Comparison of ENCODE assay signal across 7 mouse cellular contexts in genomic region chr11:22617204-22617874, GRCm38 (mm10).
DNase-seq lines count a peak whose midpoint lies in the region; ATAC-seq and TF ChIP-seq lines count a peak whose summit lies in the region.

No protein-coding gene starts in this region.

- peak overlapping the region; percentile 62 for H3K4me2 ChIP-seq in intestine, postnatal 0 days (replicated peaks; ENCODE audit: low read depth)
- H3K4me2 ChIP-seq in midbrain, embryonic 11.5 days, result peak overlapping the region; percentile 41

- no peaks in the 10 kb centered on the region for H3K36me3 ChIP-seq in intestine, postnatal 0 days (ENCODE audit: control insufficient read depth, insufficient read depth)
- no peaks in the 10 kb centered on the region for H3K36me3 ChIP-seq in midbrain, embryonic 11.5 days (ENCODE audit: control insufficient read depth, insufficient read depth, low read length)

- 11% methylated on average over 21 of the region's 21 CpGs for WGBS in intestine, postnatal 0 days
- WGBS in midbrain, embryonic 11.5 days, result 14% methylated on average over 21 of the region's 21 CpGs

- no peak overlapping the region for H3K9ac ChIP-seq in intestine, postnatal 0 days (ENCODE audit: low read depth, low read length)
- peak overlapping the region; percentile 36; the same call in 1 of the 2 replicates for H3K9ac ChIP-seq in midbrain, embryonic 11.5 days (ENCODE audit: low read length)

- no peaks in the 10 kb centered on the region for H3K9me3 ChIP-seq in intestine, postnatal 0 days (ENCODE audit: control insufficient read depth)
- no peaks in the 10 kb centered on the region for H3K9me3 ChIP-seq in midbrain, embryonic 11.5 days (ENCODE audit: control insufficient read depth, low read length)

- peak; percentile 75 for ATAC-seq in intestine, postnatal 0 days
- peak; percentile 93 for ATAC-seq in midbrain, embryonic 11.5 days (ENCODE audit: low FRiP score)

- no peak overlapping the region; the same call in 1 of the 2 replicates for H3K27ac ChIP-seq in intestine, postnatal 0 days (ENCODE audit: low read depth, low read length)
- no peak overlapping the region for H3K27ac ChIP-seq in midbrain, embryonic 11.5 days (ENCODE audit: low read depth, low read length)

- peak overlapping the region; percentile 16; the same call in 1 of the 2 replicates for H3K4me3 ChIP-seq in intestine, postnatal 0 days (ENCODE audit: low read depth, low read length)
- H3K4me3 ChIP-seq in midbrain, embryonic 11.5 days (ENCODE audit: low read depth, low read length), result peak overlapping the region; percentile 7; the same call in 1 of the 2 replicates

- intact Hi-C loops in left cerebral cortex, postnatal 4 days (cut with DNase I), result loop anchor here (10.0 kb wide), 1 partner anchor 103 kb away; the partner anchor contains the start of gene Tmem17

- H3K27me3 ChIP-seq in intestine, postnatal 0 days (replicated peaks; ENCODE audit: control insufficient read depth, insufficient read depth, low read length), result no peaks in the 10 kb centered on the region
- no peaks in the 10 kb centered on the region for H3K27me3 ChIP-seq in midbrain, embryonic 11.5 days (ENCODE audit: control insufficient read depth, insufficient read depth, low read length)

- H3K4me1 ChIP-seq in intestine, postnatal 0 days (replicated peaks; ENCODE audit: control insufficient read depth, insufficient read depth, low read length), result no peaks in the 10 kb centered on the region
- H3K4me1 ChIP-seq in midbrain, embryonic 11.5 days (ENCODE audit: control insufficient read depth, insufficient read depth, low read length), result no peaks in the 10 kb centered on the region

- peak; percentile 88 to 93 for DNase-seq in adrenal gland, adult 18-20 months (ENCODE audit: low spot score in 2 of 2)
- peak; percentile 81 for DNase-seq in embryo, embryonic 11 days
- peak; percentile 83 to 85 for DNase-seq in gastrocnemius, postnatal 4 days (ENCODE audit: low spot score in 2 of 2)
- DNase-seq in left cerebral cortex, postnatal 4 days, result peak; percentile 88
- DNase-seq in midbrain, embryonic 11.5 days (ENCODE audit: low spot score, missing footprints), result peak; percentile 99
- DNase-seq in right cerebral cortex, postnatal 4 days, result peak; percentile 93

- peak; percentile 100 for TF ChIP-seq CTCF in intestine, postnatal 0 days (IDR thresholded peaks at IDR 0.05; ENCODE audit: low read depth)
